Mouse (Mus musculus): ENCODE measurements around the gene Etnk2. TPM values are rescaled to one million over a fixed set of nuclear protein-coding genes. Genes with fewer than 3 reads are reported as not detected.

The Etnk2 gene
- polyA plus RNA-seq, 1 experiment from 2014 or later, result 5.6 TPM

GRCm38 (mm10) chr1:133409786-133410185 lies 46.4 kb downstream of the Etnk2 start:
- H3K27ac ChIP-seq (ENCODE audit: low read length), result no peak overlapping the region
- no peaks in the 10 kb centered on the region for H3K36me3 ChIP-seq (ENCODE audit: control insufficient read depth, insufficient read depth, low read length)

GRCm38 (mm10) chr1:133411506-133412147 lies 48.3 kb downstream of the Etnk2 start:
- Histone ChIP-seq H3K4me3 (ENCODE audit: low read depth, low read length) (no peak overlapping the region), H3K27me3 (ENCODE audit: control insufficient read depth, insufficient read depth, low read length) (no peaks in the 10 kb centered on the region), H3K9me3 (ENCODE audit: control insufficient read depth, low read depth, low read length) (no peaks in the 10 kb centered on the region), H3K9ac (replicated peaks; ENCODE audit: low read depth, low read length) (no peak overlapping the region), H3K4me1 (ENCODE audit: control insufficient read depth, insufficient read depth, low read length) (peaks cover 21% of the 10 kb centered on the region; the same call in 1 of the 2 replicates), H3K4me2 (replicated peaks; ENCODE audit: low read depth, low read length) (no peak overlapping the region), H3K36me3 (ENCODE audit: control insufficient read depth, insufficient read depth, low read length) (no peaks in the 10 kb centered on the region), H3K27ac (ENCODE audit: low read length) (no peak overlapping the region)
- no peak for ATAC-seq (ENCODE audit: insufficient number of reproducible peaks, insufficient read depth, low FRiP score, low read depth)
- WGBS, result 81% methylated on average over 8 of the region's 8 CpGs

More at GRCm38 (mm10) chr1:133409786-133410185, 46.4 kb downstream of the Etnk2 start:
- 68% methylated on average over 9 of the region's 9 CpGs for WGBS
- Histone ChIP-seq H3K9me3 (ENCODE audit: control insufficient read depth, low read depth, low read length) (no peaks in the 10 kb centered on the region), H3K4me3 (ENCODE audit: low read depth, low read length) (no peak overlapping the region), H3K4me1 (ENCODE audit: control insufficient read depth, insufficient read depth, low read length) (peaks cover 20% of the 10 kb centered on the region; the same call in 1 of the 2 replicates), H3K4me2 (replicated peaks; ENCODE audit: low read depth, low read length) (no peak overlapping the region), H3K9ac (replicated peaks; ENCODE audit: low read depth, low read length) (no peak overlapping the region), H3K27me3 (ENCODE audit: control insufficient read depth, insufficient read depth, low read length) (no peaks in the 10 kb centered on the region)
- ATAC-seq (ENCODE audit: insufficient number of reproducible peaks, insufficient read depth, low FRiP score, low read depth), result no peak

GRCm38 (mm10) chr1:133412941-133413340 lies 49.6 kb downstream of the Etnk2 start:
- H3K9ac ChIP-seq (replicated peaks; ENCODE audit: low read depth, low read length), result no peak overlapping the region
- H3K9me3 ChIP-seq (ENCODE audit: control insufficient read depth, low read depth, low read length), result no peaks in the 10 kb centered on the region
- H3K4me1 ChIP-seq (ENCODE audit: control insufficient read depth, insufficient read depth, low read length), result peaks cover 33% of the 10 kb centered on the region; the same call in 1 of the 2 replicates
- no peaks in the 10 kb centered on the region for H3K36me3 ChIP-seq (ENCODE audit: control insufficient read depth, insufficient read depth, low read length)
- WGBS, result 49% methylated on average over 9 of the region's 9 CpGs
- H3K27ac ChIP-seq (ENCODE audit: low read length), result peak overlapping the region; percentile 55; the same call in 1 of the 2 replicates
- no peaks in the 10 kb centered on the region for H3K27me3 ChIP-seq (ENCODE audit: control insufficient read depth, insufficient read depth, low read length)
- ATAC-seq (ENCODE audit: insufficient number of reproducible peaks, insufficient read depth, low FRiP score, low read depth), result no peak
- H3K4me3 ChIP-seq (ENCODE audit: low read depth, low read length), result no peak overlapping the region
- H3K4me2 ChIP-seq (replicated peaks; ENCODE audit: low read depth, low read length), result no peak overlapping the region

- Histone ChIP-seq H3K4me1 (ENCODE audit: control insufficient read depth, insufficient read depth, low read length) (peaks cover 43% of the 10 kb centered on the region), H3K4me2 (replicated peaks; ENCODE audit: low read depth, low read length) (no peak overlapping the region), H3K36me3 (ENCODE audit: control insufficient read depth, insufficient read depth, low read length) (no peaks in the 10 kb centered on the region), H3K9me3 (ENCODE audit: control insufficient read depth, low read depth, low read length) (no peaks in the 10 kb centered on the region), H3K27me3 (ENCODE audit: control insufficient read depth, insufficient read depth, low read length) (no peaks in the 10 kb centered on the region), H3K9ac (replicated peaks; ENCODE audit: low read depth, low read length) (no peak overlapping the region), H3K27ac (ENCODE audit: low read length) (no peak overlapping the region), H3K4me3 (ENCODE audit: low read depth, low read length) (no peak overlapping the region)
- ATAC-seq (ENCODE audit: insufficient number of reproducible peaks, insufficient read depth, low FRiP score, low read depth), result no peak
- 41% methylated on average over 7 of the region's 7 CpGs for WGBS
Observed at GRCm38 (mm10) chr1:133415086-133415485, 51.7 kb downstream of the Etnk2 start.

- H3K4me1 ChIP-seq (ENCODE audit: control insufficient read depth, insufficient read depth, low read length), result peaks cover 47% of the 10 kb centered on the region
- no peaks in the 10 kb centered on the region for H3K36me3 ChIP-seq (ENCODE audit: control insufficient read depth, insufficient read depth, low read length)
- 68% methylated on average over 6 of the region's 6 CpGs for WGBS
- no peak for ATAC-seq (ENCODE audit: insufficient number of reproducible peaks, insufficient read depth, low FRiP score, low read depth)
- no peak overlapping the region for H3K4me2 ChIP-seq (replicated peaks; ENCODE audit: low read depth, low read length)
- no peak overlapping the region for H3K27ac ChIP-seq (ENCODE audit: low read length)
- H3K9ac ChIP-seq (replicated peaks; ENCODE audit: low read depth, low read length), result no peak overlapping the region
- H3K27me3 ChIP-seq (ENCODE audit: control insufficient read depth, insufficient read depth, low read length), result no peaks in the 10 kb centered on the region
- no peaks in the 10 kb centered on the region for H3K9me3 ChIP-seq (ENCODE audit: control insufficient read depth, low read depth, low read length)
- no peak overlapping the region for H3K4me3 ChIP-seq (ENCODE audit: low read depth, low read length)
Observed at GRCm38 (mm10) chr1:133415505-133415904, 52.1 kb downstream of the Etnk2 start.

GRCm38 (mm10) chr1:133416472-133416871 lies 53.1 kb downstream of the Etnk2 start:
- H3K36me3 ChIP-seq (ENCODE audit: control insufficient read depth, insufficient read depth, low read length), result no peaks in the 10 kb centered on the region
- no peaks in the 10 kb centered on the region for H3K27me3 ChIP-seq (ENCODE audit: control insufficient read depth, insufficient read depth, low read length)
- no peak overlapping the region for H3K4me2 ChIP-seq (replicated peaks; ENCODE audit: low read depth, low read length)
- 78% methylated on average over 7 of the region's 7 CpGs for WGBS
- H3K9me3 ChIP-seq (ENCODE audit: control insufficient read depth, low read depth, low read length), result no peaks in the 10 kb centered on the region
- H3K4me1 ChIP-seq (ENCODE audit: control insufficient read depth, insufficient read depth, low read length), result peaks cover 56% of the 10 kb centered on the region
- H3K4me3 ChIP-seq (ENCODE audit: low read depth, low read length), result no peak overlapping the region
- no peak for ATAC-seq (ENCODE audit: insufficient number of reproducible peaks, insufficient read depth, low FRiP score, low read depth)
- no peak overlapping the region for H3K27ac ChIP-seq (ENCODE audit: low read length)
- H3K9ac ChIP-seq (replicated peaks; ENCODE audit: low read depth, low read length), result no peak overlapping the region

GRCm38 (mm10) chr1:133417113-133417512 lies 53.7 kb downstream of the Etnk2 start:
- ATAC-seq (ENCODE audit: insufficient number of reproducible peaks, insufficient read depth, low FRiP score, low read depth), result no peak
- 72% methylated on average over 3 of the region's 3 CpGs for WGBS
- peak overlapping the region; percentile 58; the same call in 1 of the 2 replicates for H3K4me2 ChIP-seq (replicated peaks; ENCODE audit: low read depth, low read length)
- no peaks in the 10 kb centered on the region for H3K27me3 ChIP-seq (ENCODE audit: control insufficient read depth, insufficient read depth, low read length)
- peak overlapping the region; percentile 77 for H3K27ac ChIP-seq (ENCODE audit: low read length)
- H3K4me3 ChIP-seq (ENCODE audit: low read depth, low read length), result no peak overlapping the region
- H3K36me3 ChIP-seq (ENCODE audit: control insufficient read depth, insufficient read depth, low read length), result no peaks in the 10 kb centered on the region
- peaks cover 56% of the 10 kb centered on the region for H3K4me1 ChIP-seq (ENCODE audit: control insufficient read depth, insufficient read depth, low read length)
- H3K9me3 ChIP-seq (ENCODE audit: control insufficient read depth, low read depth, low read length), result no peaks in the 10 kb centered on the region
- no peak overlapping the region for H3K9ac ChIP-seq (replicated peaks; ENCODE audit: low read depth, low read length)

- peak; percentile 5; the same call in 1 of the 2 replicates for ATAC-seq (ENCODE audit: insufficient number of reproducible peaks, insufficient read depth, low FRiP score, low read depth)
- Histone ChIP-seq H3K9ac (replicated peaks; ENCODE audit: low read depth, low read length) (peak overlapping the region; percentile 18; the same call in 1 of the 2 replicates), H3K4me3 (ENCODE audit: low read depth, low read length) (no peak overlapping the region), H3K4me1 (ENCODE audit: control insufficient read depth, insufficient read depth, low read length) (peaks cover 56% of the 10 kb centered on the region), H3K36me3 (ENCODE audit: control insufficient read depth, insufficient read depth, low read length) (no peaks in the 10 kb centered on the region), H3K4me2 (replicated peaks; ENCODE audit: low read depth, low read length) (peak overlapping the region; percentile 58), H3K27me3 (ENCODE audit: control insufficient read depth, insufficient read depth, low read length) (no peaks in the 10 kb centered on the region), H3K27ac (ENCODE audit: low read length) (peak overlapping the region; percentile 77), H3K9me3 (ENCODE audit: control insufficient read depth, low read depth, low read length) (no peaks in the 10 kb centered on the region)
- 65% methylated on average over 1 of the region's 1 CpGs for WGBS
Observed at GRCm38 (mm10) chr1:133417539-133417938, 54.2 kb downstream of the Etnk2 start.
